Mouse (Mus musculus): Measurements from ENCODE around the gene Dkkl1.

- TF ChIP-seq CTCF (IDR thresholded peaks at IDR 0.05; ENCODE audit: borderline replicate concordance, insufficient read depth, low read length) (no peak), POLR2A (IDR thresholded peaks at IDR 0.05; ENCODE audit: low read depth, low read length) (no peak)
These were observed 41.9 kb upstream of the Dkkl1 start for GRCm38 (mm10) chr7:45253806-45254205.

All from embryonic fibroblast, embryonic 13.5 days (primary cell).